Mouse (Mus musculus) megakaryocyte progenitor cell, adult 5-6 weeks (primary cell): ENCODE measurements at regions not wholly inside any gene's neighbourhood (a gene's known extent, or its start where the extent isn't known, plus 50 kb on each side); places are given as distances from the start of the nearest gene placed in this dataset.

ENCODE experiments used
- ATAC-seq: replicated peaks from 2 replicates; pipeline ENCODE4 v1.8.0; 2016; ENCODE audit warnings: mild to moderate bottlenecking, moderate TSS enrichment, inconsistent platforms; ENCODE audit not compliant: poor library complexity

DNA sequence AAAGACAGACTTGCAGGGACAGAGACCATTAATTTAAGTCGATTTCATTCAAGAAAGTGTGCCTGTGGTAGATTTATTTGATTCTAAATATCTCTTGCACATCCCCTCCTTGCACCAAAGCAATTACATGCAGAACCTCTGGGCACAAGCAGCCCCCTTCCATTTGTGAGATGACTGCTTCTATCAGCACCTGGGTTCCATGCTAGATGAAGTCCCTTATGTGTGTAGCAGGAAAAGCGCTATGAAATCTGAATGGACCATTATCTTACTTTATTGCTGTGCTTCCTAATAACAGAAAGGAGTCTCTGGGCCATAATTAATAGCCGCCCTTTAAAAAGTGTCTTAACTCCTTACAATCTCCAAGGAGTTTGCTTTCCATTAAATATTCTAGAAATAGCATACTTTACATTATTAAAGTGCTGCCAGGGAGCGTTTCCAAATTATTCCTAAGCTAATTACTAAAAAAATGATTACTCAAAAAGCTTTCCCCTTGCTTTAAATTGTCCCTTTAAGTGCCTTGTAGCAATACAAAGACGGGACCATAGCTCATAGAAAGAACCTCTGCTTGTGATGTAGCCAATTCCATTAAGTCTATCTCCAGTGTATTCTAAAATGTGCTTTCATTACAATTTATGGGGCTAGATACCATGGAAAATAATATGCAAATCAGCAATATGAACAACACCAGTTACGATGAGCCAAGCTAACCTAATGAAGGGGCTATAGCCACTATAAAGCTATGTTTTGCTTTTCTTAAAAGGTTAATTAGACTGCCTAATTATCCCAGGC, 508.1 kb upstream of the Rgma start:
- no peak for ATAC-seq

DNA sequence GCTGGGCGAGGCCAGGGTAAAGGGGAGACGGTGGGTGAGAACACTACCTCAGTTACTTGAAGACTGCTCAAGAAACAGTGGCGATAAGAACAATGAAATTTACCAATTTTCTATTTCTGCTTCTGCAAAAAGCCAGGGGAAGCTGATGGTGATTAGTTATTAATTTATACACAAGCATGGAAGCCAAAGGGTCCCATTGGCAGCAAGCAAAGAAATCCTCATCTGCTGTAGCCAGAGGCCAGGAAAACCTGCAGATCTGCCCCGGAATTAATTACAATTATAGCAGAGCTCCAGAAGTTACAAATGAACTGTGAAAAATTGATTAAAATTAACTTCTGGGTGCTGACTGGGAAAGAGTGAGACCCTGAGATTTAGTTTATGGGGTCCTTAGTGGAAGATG, 506.2 kb upstream of the Rgma start:
- ATAC-seq: no peak

DNA sequence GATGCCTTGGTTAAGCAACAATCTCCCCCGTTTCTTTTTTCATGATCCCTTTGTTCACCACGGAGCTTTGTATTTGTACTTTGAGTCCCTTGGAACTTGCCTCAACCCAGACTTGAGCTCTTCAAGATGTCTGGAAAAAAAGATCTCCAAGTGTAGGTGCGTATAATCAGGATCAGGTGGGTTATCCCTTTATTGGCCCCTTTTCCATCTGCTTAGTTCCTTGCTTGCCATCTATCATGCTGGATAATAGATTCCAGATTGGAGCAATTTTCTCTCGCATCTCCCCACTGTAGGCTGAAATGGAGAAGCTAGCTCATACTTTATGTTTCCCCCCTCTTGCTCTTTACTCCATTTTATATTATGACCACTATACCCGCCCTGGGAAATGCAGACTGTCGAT, 474.5 kb upstream of the Rgma start:
- no peak for ATAC-seq

DNA sequence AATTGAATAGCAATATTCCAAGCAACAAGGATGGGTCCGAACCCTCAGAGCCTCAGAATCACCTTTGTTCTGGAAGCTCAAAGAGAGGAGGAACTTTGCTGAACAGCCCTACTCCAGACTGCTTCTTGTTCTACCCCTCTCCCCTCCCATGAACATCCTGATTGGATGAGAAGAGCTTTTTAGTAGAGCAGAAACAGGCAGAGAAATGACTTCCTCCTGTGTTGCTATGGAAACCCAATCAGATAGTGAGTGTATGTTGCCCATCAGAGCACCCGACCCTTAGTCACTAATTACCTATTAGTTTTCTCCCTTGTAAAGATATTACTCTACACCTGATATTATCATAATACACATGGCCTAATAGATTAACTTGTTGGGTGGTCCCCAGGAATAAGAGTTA, 469.4 kb upstream of the Rgma start:
- ATAC-seq: no peak

DNA sequence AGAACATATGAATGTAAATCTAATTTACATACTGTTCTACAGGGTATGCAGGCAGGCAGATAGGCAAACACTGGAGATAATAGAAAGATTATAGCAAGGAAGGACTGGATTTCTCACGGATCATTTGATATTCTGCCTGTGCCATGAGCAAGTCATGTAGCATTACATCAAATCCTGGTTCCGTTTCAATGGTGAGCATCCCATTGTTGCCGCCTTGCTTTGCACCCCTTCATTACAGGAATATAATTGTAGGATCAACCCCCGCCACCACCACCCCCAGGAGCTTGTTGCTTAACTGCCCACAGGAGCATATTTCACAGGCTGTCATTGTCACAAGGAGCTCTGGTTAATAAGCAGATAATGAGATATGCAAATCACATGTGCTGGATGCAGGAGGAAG, 468.8 kb upstream of the Rgma start:
- no peak for ATAC-seq

GRCm38 (mm10) chr7:72926772-72927380, 448.4 kb upstream of the Rgma start:
- ATAC-seq: no peak

DNA sequence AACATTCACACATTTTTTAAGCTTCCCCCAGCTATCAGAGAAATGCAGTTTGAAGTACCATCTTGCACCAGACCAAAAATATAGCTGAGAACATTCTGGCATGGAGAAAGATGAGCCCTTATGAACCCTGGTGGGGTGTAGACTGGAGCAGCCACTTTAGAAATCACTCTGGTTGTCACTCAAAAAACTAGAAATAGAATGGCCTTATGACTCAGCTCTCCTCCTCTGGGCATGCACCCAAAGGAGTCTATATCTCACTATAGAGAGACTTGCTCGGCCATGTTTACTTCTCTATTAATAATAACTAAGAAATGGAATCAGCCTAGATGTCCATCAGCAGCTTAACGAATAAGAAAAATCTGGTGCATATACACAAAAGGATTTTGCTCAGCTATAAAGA, 436.5 kb upstream of the Rgma start:
- ATAC-seq: no peak

GRCm38 (mm10) chr7:72947531-72947930, 427.8 kb upstream of the Rgma start:
- no peak for ATAC-seq

DNA sequence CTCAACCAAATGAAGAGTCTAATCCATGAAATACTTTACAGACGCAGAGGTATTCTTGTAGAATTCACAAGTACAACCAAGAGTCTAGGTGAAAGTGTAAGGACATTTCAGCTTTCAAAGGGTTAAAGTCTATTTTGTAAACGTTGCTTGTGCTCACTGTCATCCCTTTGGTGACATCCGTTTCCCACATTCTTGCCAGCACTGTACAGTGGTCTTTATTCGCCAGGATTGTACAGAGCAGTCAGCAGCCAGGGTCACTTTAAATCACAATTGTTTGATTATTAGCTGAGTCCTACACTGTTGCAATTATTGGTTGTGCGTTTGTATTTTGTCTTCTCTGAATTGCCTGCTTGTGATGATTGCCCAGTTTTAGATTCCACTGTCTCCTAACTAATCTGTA, 427.3 kb upstream of the Rgma start:
- ATAC-seq: no peak

DNA sequence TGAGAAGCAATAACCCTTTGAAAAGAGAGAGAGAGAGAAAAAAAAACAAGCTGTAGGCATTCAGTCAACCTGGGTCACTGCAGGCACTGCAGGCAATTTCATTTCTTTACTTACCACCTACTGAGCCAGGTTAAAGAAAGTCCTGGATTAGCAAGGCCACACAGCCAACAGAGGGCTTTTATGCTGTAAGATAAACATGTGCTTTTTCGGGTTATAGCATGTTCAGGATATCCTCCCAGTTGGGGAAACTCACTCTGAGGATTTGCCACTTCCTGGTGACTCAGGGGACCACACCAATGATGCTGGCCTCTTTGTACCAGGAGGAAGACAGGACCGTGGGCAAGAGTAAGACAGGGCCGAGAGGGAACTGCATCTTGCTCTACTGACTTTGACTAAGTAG, 426.6 kb upstream of the Rgma start:
- ATAC-seq: no peak

- no peak for ATAC-seq
These were observed 425.4 kb upstream of the Rgma start for GRCm38 (mm10) chr7:72949886-72950285.

DNA sequence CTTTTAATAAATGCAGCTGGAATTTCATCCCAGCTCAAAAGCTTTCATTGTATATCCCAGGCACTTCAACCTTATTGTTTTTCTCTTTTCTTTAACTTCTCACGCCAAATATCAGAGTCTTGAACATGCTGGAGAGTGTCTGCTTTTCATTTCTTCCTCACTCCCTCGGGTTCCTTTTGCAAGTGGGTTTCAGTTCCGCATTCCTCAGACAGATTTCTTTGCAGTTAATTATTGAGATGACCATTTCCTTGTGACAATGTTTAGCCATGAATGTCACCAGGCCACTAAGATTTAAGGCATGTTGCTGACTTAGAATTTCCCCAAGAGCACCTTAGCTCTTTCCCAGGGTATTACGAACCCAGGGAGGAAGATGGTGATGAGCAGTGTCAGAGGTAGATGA, 417.6 kb upstream of the Rgma start:
- ATAC-seq: no peak

DNA sequence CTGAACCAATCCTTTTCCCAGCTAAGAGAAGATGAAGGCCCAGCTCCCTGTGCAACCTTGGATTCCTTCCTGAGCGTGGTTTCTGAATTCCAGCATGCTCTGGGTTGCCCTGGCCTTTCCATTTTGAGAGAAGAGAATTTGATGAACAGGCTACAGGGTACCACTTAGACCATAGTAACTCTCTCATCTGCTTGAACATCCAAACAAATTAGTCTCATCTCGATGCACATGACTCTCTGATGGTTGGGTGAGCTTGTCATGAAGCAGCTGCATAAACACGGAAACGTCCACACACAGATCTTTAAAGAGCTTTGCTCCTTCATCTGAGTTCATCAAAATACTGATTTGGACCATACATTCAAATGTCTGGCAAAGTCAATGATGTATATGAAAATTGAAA, 414.0 kb upstream of the Rgma start:
- ATAC-seq: no peak

GRCm38 (mm10) chr7:72962815-72963214, 412.5 kb upstream of the Rgma start:
- ATAC-seq: no peak

GRCm38 (mm10) chr7:72963908-72964307, 411.4 kb upstream of the Rgma start:
- ATAC-seq: no peak

GRCm38 (mm10) chr7:72968193-72968592, 407.1 kb upstream of the Rgma start:
- ATAC-seq: no peak

DNA sequence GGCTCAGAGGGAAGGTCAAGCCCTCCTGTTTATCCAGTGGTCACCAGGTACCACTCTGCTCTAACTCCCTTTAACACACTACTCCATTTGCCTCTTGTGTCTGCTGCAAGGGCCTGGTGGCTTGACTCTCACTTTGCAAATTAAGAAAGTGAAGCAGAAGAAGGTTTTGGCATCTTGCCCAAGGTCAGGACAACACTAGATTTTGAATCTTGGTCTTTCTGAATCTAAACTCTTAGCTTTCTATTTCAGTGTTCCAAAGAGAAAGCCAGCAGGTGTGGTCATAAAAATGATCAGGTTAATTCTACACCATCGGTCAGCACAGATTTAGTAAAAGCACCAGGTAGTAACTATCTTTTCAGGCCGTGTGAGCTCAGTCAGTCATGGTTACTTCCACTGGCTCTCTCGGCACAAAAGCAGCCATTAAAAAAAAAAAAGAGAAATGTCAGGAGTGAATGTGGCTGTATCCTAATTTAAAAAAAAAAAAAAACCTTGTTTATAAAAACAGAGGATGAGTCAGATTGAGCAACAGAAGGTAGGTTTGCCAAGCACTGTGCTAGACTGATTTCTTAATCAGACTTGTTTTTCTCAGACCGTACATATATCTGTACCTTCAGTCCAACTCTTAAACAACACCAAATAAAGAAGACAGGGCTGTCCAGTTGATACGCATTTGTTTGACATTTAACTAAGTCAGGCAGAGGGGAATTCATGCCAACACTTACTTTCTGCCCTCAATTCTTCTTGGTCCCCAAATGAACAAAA, 403.6 kb upstream of the Rgma start:
- ATAC-seq: no peak

DNA sequence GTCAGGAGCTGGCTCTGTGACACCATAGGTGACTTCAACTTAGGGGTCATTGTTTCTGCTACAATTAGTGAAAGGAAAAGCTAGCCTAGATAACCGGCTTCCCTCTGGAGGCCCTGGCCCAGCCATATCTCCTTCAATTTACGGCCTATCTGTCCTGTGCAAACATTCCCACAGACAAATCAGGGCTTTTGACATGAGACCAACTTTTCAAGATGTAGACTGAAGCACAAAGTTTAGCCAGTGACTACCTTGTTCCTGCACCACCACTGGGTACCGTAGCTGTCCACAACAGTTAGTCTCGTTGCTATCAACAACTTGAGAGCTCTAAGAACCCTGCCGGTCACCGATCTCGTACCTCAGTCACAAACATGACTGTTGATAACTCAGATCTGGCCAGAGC, 402.9 kb upstream of the Rgma start:
- ATAC-seq: no peak

DNA sequence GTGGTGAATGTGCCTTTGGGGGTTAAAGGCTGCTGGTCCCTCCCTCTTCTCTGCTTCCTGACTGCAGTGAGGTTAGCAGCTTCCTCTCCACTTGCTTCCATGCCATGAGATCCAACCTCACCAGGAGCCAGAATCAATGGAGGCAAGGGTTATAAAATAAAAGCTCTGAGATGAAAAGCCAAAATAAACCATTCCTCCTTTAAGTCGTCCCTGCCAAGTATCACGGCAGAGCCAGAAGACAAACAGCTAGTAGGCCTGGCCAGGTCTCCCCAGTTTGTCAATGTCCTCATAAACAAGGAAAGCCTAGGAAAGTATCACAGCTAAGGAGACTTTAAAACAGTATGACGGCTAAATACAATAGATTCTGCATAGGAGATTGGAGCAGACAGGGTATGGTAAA, 401.5 kb upstream of the Rgma start:
- no peak for ATAC-seq

- no peak for ATAC-seq
These were observed 400.9 kb upstream of the Rgma start for GRCm38 (mm10) chr7:72974384-72974783.

DNA sequence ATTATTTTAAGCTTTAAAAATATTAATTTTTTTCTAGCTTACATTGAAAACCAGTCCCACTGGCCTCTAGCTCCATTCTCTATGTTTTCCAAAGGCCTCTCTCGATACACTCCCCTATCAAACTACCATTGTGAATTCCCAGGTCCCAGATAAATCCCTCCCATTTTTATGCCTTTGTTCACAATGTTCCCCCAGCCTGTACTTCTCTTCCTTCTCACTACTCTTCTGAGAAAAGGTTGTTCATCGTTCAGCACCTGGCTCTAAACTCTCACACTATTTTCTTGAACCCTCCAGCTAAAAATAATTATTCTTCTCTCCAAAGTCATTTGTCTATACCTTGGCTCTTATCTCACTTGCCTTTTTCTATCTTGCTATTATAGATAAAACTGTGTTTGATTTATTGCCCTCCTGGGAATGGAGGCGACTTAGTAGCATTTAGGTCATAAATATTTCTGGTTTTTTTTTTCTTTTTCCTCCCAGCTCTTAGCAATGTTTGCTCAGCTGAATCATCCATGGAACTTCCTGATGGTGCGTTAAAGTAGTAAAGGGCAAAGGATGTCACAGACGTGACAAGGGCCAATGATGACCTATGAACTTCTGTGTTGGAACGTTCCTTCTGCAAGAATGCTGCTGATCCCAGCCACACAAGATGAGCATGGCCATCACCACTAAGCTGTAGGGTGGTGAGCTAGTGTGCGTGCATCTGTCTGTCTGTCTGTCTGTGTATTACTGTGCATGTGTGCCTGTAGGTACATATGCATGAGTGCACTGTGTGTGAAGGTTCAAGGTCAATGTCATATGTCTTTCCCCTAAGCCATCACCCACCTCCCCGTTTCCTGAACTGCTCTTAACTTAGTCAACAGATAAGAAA, 384.5 kb upstream of the Rgma start:
- ATAC-seq: no peak
